Mouse (Mus musculus) ES-Bruce4 (cell line): ENCODE data around the gene Ttyh2. TPM values are rescaled to one million over a fixed set of nuclear protein-coding genes. Genes with fewer than 3 reads are reported as not detected.

ENCODE experiments used
- H3K27ac ChIP-seq: 2 replicates; pipeline ENCODE4 v1.5.1; 2012; ENCODE audit warnings: low read length, inconsistent platforms; ENCODE audit not compliant: insufficient read depth
- H3K27me3 ChIP-seq: 2 replicates; pipeline ENCODE4 v1.6.1; 2012; ENCODE audit warnings: mild to moderate bottlenecking, low read length, inconsistent platforms; ENCODE audit not compliant: control insufficient read depth, poor library complexity, insufficient read depth, severe bottlenecking
- H3K36me3 ChIP-seq: 2 replicates; pipeline ENCODE4 v1.6.1; 2012; ENCODE audit warnings: inconsistent platforms, mild to moderate bottlenecking, low read length, moderate library complexity; ENCODE audit not compliant: control insufficient read depth, poor library complexity, insufficient read depth, severe bottlenecking
- H3K4me1 ChIP-seq: one replicate; pipeline ENCODE4 v1.8.1; 2011; ENCODE audit warnings: low read length; ENCODE audit not compliant: control insufficient read depth, insufficient read depth
- H3K4me3 ChIP-seq: 2 replicates; pipeline ENCODE4 v1.5.1; 2011; ENCODE audit warnings: low read depth, mild to moderate bottlenecking, low read length
- H3K9ac ChIP-seq: 2 replicates; pipeline ENCODE4 v1.6.1; 2012; ENCODE audit warnings: low read depth, mild to moderate bottlenecking, inconsistent platforms; ENCODE audit not compliant: poor library complexity, severe bottlenecking
- H3K9me3 ChIP-seq: replicated peaks from 2 replicates; pipeline ENCODE4 v1.6.1; 2012; ENCODE audit warnings: mild to moderate bottlenecking, low read length, inconsistent platforms; ENCODE audit not compliant: control insufficient read depth, poor library complexity, insufficient read depth, severe bottlenecking
- CTCF ChIP-seq: IDR thresholded peaks from one replicate; pipeline ENCODE4 v1.8.1; 2011; ENCODE audit warnings: low read depth, low read length
- EP300 ChIP-seq: IDR thresholded peaks from 2 replicates; pipeline ENCODE4 v1.6.1; 2011; ENCODE audit warnings: low read depth, low read length; ENCODE audit not compliant: insufficient read depth
- POLR2A ChIP-seq: IDR thresholded peaks from one replicate; pipeline ENCODE4 v1.8.1; 2011; ENCODE audit warnings: low read length; ENCODE audit not compliant: insufficient read depth
- polyA plus RNA-seq: library from polyadenylated mRNA; stranded (reverse); fragments of >200 nt; gene quantifications from 2 replicates; pipeline ENCODE4 v1.2.4, GENCODE M21; 2011; ENCODE audit warnings: low read depth; ENCODE audit not compliant: missing spikeins, insufficient read depth, insufficient read length

Gene Ttyh2
- polyA plus RNA-seq: 11.7 and 11.8 TPM in 2 replicates

- Histone ChIP-seq H3K4me1 (peaks cover 2% of the 10 kb centered on the region), H3K4me3 (peak within 1 kb of the TSS; percentile 78)
- peak; percentile 72 for TF ChIP-seq EP300
- peak; percentile 73 for TF ChIP-seq POLR2A
- no peak for TF ChIP-seq CTCF
Measured at GRCm38 (mm10) chr11:114675341-114675825, at the start of gene Ttyh2. Gene Ttyh2, plus strand, starts transcription at chr11:114675431.

GRCm38 (mm10) chr11:114626071-114626690 lies 49.0 kb upstream of the Ttyh2 start:
- H3K27me3 ChIP-seq: no peaks in the 10 kb centered on the region
- no peak overlapping the region for H3K4me3 ChIP-seq
- no peak overlapping the region for H3K27ac ChIP-seq
- H3K9ac ChIP-seq: no peak overlapping the region
- no peaks in the 10 kb centered on the region for H3K9me3 ChIP-seq
- no peaks in the 10 kb centered on the region for H3K36me3 ChIP-seq
- TF ChIP-seq CTCF: no peak
- no peak for TF ChIP-seq EP300
- no peak for TF ChIP-seq POLR2A
- H3K4me1 ChIP-seq: no peaks in the 10 kb centered on the region

More at GRCm38 (mm10) chr11:114675341-114675825, at the start of gene Ttyh2:
- no peaks in the 10 kb centered on the region for H3K9me3 ChIP-seq
- H3K27me3 ChIP-seq: no peaks in the 10 kb centered on the region
- peak within 1 kb of the TSS; percentile 79 for H3K9ac ChIP-seq
- peak within 1 kb of the TSS; percentile 59 for H3K27ac ChIP-seq
- H3K36me3 ChIP-seq: peaks cover 32% of the 10 kb centered on the region

GRCm38 (mm10) chr11:114627036-114627435 lies 48.2 kb upstream of the Ttyh2 start:
- TF ChIP-seq POLR2A: no peak
- no peak for TF ChIP-seq EP300
- H3K36me3 ChIP-seq: no peaks in the 10 kb centered on the region

GRCm38 (mm10) chr11:114628032-114628431 lies 47.2 kb upstream of the Ttyh2 start:
- Histone ChIP-seq H3K27me3 (no peaks in the 10 kb centered on the region), H3K4me3 (peak overlapping the region; percentile 21; the same call in 1 of the 2 replicates), H3K27ac (no peak overlapping the region), H3K36me3 (no peaks in the 10 kb centered on the region), H3K9me3 (no peaks in the 10 kb centered on the region), H3K4me1 (no peaks in the 10 kb centered on the region), H3K9ac (no peak overlapping the region)
- TF ChIP-seq POLR2A: no peak
- TF ChIP-seq CTCF: no peak
- no peak for TF ChIP-seq EP300

More at GRCm38 (mm10) chr11:114627036-114627435, 48.2 kb upstream of the Ttyh2 start:
- Histone ChIP-seq H3K4me3 (no peak overlapping the region), H3K9ac (no peak overlapping the region), H3K4me1 (no peaks in the 10 kb centered on the region), H3K9me3 (no peaks in the 10 kb centered on the region), H3K27me3 (no peaks in the 10 kb centered on the region), H3K27ac (no peak overlapping the region)

- Histone ChIP-seq H3K27me3 (no peaks in the 10 kb centered on the region), H3K4me1 (no peaks in the 10 kb centered on the region), H3K36me3 (no peaks in the 10 kb centered on the region), H3K9ac (no peak overlapping the region), H3K27ac (no peak overlapping the region), H3K4me3 (no peak overlapping the region), H3K9me3 (no peaks in the 10 kb centered on the region)
- no peak for TF ChIP-seq POLR2A
- TF ChIP-seq CTCF: peak; percentile 52
- no peak for TF ChIP-seq EP300
Measured at GRCm38 (mm10) chr11:114630044-114630443, 45.2 kb upstream of the Ttyh2 start.

GRCm38 (mm10) chr11:114632266-114632665 lies 43.0 kb upstream of the Ttyh2 start:
- H3K4me1 ChIP-seq: no peaks in the 10 kb centered on the region
- no peaks in the 10 kb centered on the region for H3K9me3 ChIP-seq
- H3K27ac ChIP-seq: no peak overlapping the region
- H3K36me3 ChIP-seq: no peaks in the 10 kb centered on the region
- no peak overlapping the region for H3K9ac ChIP-seq
- no peak overlapping the region for H3K4me3 ChIP-seq
- TF ChIP-seq POLR2A (no peak), CTCF (no peak), EP300 (no peak)
- H3K27me3 ChIP-seq: no peaks in the 10 kb centered on the region
